Mouse (Mus musculus) forebrain, embryonic 14.5 days (tissue): Measurements from ENCODE around the gene Cntrl. TPM values are rescaled to one million over a fixed set of nuclear protein-coding genes. Genes with fewer than 3 reads are reported as not detected.
A peak's percentile ranks its signal among the peaks of the same experiment; 100 is the strongest.

Source experiments
- ATAC-seq: fragments of 200-750 bp; cut with Nextera tagmentation; 2 replicates; pipeline ENCODE4 v1.8.0; 2017; ENCODE audit warnings: mild to moderate bottlenecking, moderate library complexity
- DNase-seq: peaks from one replicate; pipeline ENCODE4 v3.0.0-alpha.2; 2015; ENCODE audit warnings: low spot score
- H3K27ac ChIP-seq: fragments of 300-500 bp; sonication (generic); 2 replicates; pipeline ENCODE4 v1.5.1; 2014; ENCODE audit warnings: low read depth, mild to moderate bottlenecking, control low read depth, low read length, moderate library complexity
- H3K27me3 ChIP-seq: fragments of 300-500 bp; sonication (generic); replicated peaks from 2 replicates; pipeline ENCODE4 v1.6.1; 2014; ENCODE audit warnings: low read length, control low read depth, mixed read lengths; ENCODE audit not compliant: control insufficient read depth, insufficient read depth
- H3K36me3 ChIP-seq: fragments of 300-500 bp; sonication (generic); 2 replicates; pipeline ENCODE4 v1.6.1; 2014; ENCODE audit warnings: low read length, control low read depth; ENCODE audit not compliant: control insufficient read depth, insufficient read depth
- H3K4me1 ChIP-seq: fragments of 300-500 bp; sonication (generic); 2 replicates; pipeline ENCODE4 v1.6.1; 2014; ENCODE audit warnings: antibody characterized with exemption, low read length, control low read depth; ENCODE audit not compliant: control insufficient read depth, insufficient read depth
- H3K4me2 ChIP-seq: fragments of 300-500 bp; sonication (generic); 2 replicates; pipeline ENCODE4 v1.6.1; 2014; ENCODE audit warnings: mild to moderate bottlenecking, control low read depth, low read length
- H3K4me3 ChIP-seq: fragments of 300-500 bp; sonication (generic); 2 replicates; pipeline ENCODE4 v1.5.1; 2014; ENCODE audit warnings: low read depth, low read length, control low read depth
- H3K9ac ChIP-seq: fragments of 300-500 bp; sonication (generic); 2 replicates; pipeline ENCODE4 v1.6.1; 2014; ENCODE audit warnings: mild to moderate bottlenecking, low read length, control low read depth, moderate library complexity
- H3K9me3 ChIP-seq: fragments of 300-500 bp; sonication (generic); replicated peaks from 2 replicates; pipeline ENCODE4 v1.6.1; 2016; ENCODE audit warnings: low read length, control low read depth, mixed read lengths; ENCODE audit not compliant: control insufficient read depth
- WGBS: fragments of 180-500 bp; shearing (Covaris S2); extraction: QIAGEN DNeasy Blood & Tissue Kit; methylation state at CpG from one replicate; pipeline ENCODE4 v1.1.7; 2014; 5-methylcytosine and 5-hydroxymethylcytosine counted together
- polyA plus RNA-seq: library from polyadenylated mRNA; unstranded; fragments of >200 nt; fragmentation: Nextera tagmentation; extraction: Ambion mirVana; gene quantifications from 2 replicates; pipeline ENCODE4 v1.2.1, GENCODE M21; 2014

The Cntrl gene
- polyA plus RNA-seq, 1 experiment from 2014 or later, result 14.9 TPM

GRCm38 (mm10) chr2:35214881-35215358 lies 105.6 kb downstream of the Cntrl start:
- H3K36me3 ChIP-seq, result no peaks in the 10 kb centered on the region
- no peaks in the 10 kb centered on the region for H3K27me3 ChIP-seq
- no peaks in the 10 kb centered on the region for H3K9me3 ChIP-seq
- no peak overlapping the region for H3K4me3 ChIP-seq
- DNase-seq (peak; percentile 81), ATAC-seq (peak; percentile 81)
- peak overlapping the region; percentile 44 for H3K4me2 ChIP-seq
- H3K9ac ChIP-seq, result no peak overlapping the region
- H3K4me1 ChIP-seq, result no peaks in the 10 kb centered on the region
- H3K27ac ChIP-seq, result no peak overlapping the region; the same call in 1 of the 2 replicates
- WGBS, result 0% methylated on average over 12 of the region's 12 CpGs

- DNase-seq, result peak; percentile 36
- no peak overlapping the region for H3K9ac ChIP-seq
- no peaks in the 10 kb centered on the region for H3K36me3 ChIP-seq
- peak; percentile 18; the same call in 1 of the 2 replicates for ATAC-seq
- H3K4me2 ChIP-seq, result no peak overlapping the region
- no peak overlapping the region for H3K4me3 ChIP-seq
- H3K27me3 ChIP-seq, result no peaks in the 10 kb centered on the region
- WGBS, result 11% methylated on average over 14 of the region's 14 CpGs
- no peaks in the 10 kb centered on the region for H3K9me3 ChIP-seq
- H3K27ac ChIP-seq, result no peak overlapping the region
- H3K4me1 ChIP-seq, result no peaks in the 10 kb centered on the region
Measured at GRCm38 (mm10) chr2:35215363-35215762, 106.1 kb downstream of the Cntrl start.

- no peak for DNase-seq
- Histone ChIP-seq H3K9me3 (no peaks in the 10 kb centered on the region), H3K9ac (no peak overlapping the region), H3K4me1 (no peaks in the 10 kb centered on the region), H3K27ac (no peak overlapping the region), H3K4me3 (no peak overlapping the region), H3K4me2 (no peak overlapping the region), H3K27me3 (no peaks in the 10 kb centered on the region), H3K36me3 (no peaks in the 10 kb centered on the region)
- ATAC-seq, result no peak
- 96% methylated on average over 2 of the region's 2 CpGs for WGBS
Measured at GRCm38 (mm10) chr2:35216701-35217100, 107.4 kb downstream of the Cntrl start.

GRCm38 (mm10) chr2:35218736-35219135 lies 109.4 kb downstream of the Cntrl start:
- Histone ChIP-seq H3K27ac (no peak overlapping the region), H3K9ac (no peak overlapping the region), H3K4me2 (no peak overlapping the region), H3K36me3 (no peaks in the 10 kb centered on the region), H3K27me3 (no peaks in the 10 kb centered on the region), H3K9me3 (no peaks in the 10 kb centered on the region), H3K4me1 (no peaks in the 10 kb centered on the region), H3K4me3 (no peak overlapping the region)
- ATAC-seq, result no peak
- 93% methylated on average over 3 of the region's 3 CpGs for WGBS
- no peak for DNase-seq

GRCm38 (mm10) chr2:35222822-35223391 lies 113.6 kb downstream of the Cntrl start:
- H3K27ac ChIP-seq, result no peak overlapping the region
- no peaks in the 10 kb centered on the region for H3K9me3 ChIP-seq
- 65% methylated on average over 6 of the region's 6 CpGs for WGBS
- no peak overlapping the region for H3K4me3 ChIP-seq
- no peaks in the 10 kb centered on the region for H3K4me1 ChIP-seq
- no peak overlapping the region for H3K4me2 ChIP-seq
- no peaks in the 10 kb centered on the region for H3K36me3 ChIP-seq
- ATAC-seq, result no peak
- no peak overlapping the region for H3K9ac ChIP-seq
- DNase-seq, result no peak
- H3K27me3 ChIP-seq, result no peaks in the 10 kb centered on the region

GRCm38 (mm10) chr2:35224285-35224684 lies 115.0 kb downstream of the Cntrl start:
- H3K4me2 ChIP-seq, result no peak overlapping the region
- H3K27ac ChIP-seq, result no peak overlapping the region
- DNase-seq (no peak), ATAC-seq (no peak)
- H3K4me3 ChIP-seq, result no peak overlapping the region
- no peaks in the 10 kb centered on the region for H3K9me3 ChIP-seq
- WGBS, result 90% methylated on average over 15 of the region's 15 CpGs
- H3K9ac ChIP-seq, result no peak overlapping the region
- no peaks in the 10 kb centered on the region for H3K4me1 ChIP-seq
- no peaks in the 10 kb centered on the region for H3K27me3 ChIP-seq
- H3K36me3 ChIP-seq, result no peaks in the 10 kb centered on the region

- Histone ChIP-seq H3K27me3 (no peaks in the 10 kb centered on the region), H3K27ac (no peak overlapping the region), H3K4me1 (no peaks in the 10 kb centered on the region), H3K4me3 (no peak overlapping the region), H3K9ac (no peak overlapping the region), H3K4me2 (no peak overlapping the region), H3K9me3 (no peaks in the 10 kb centered on the region), H3K36me3 (no peaks in the 10 kb centered on the region)
- DNase-seq (no peak), ATAC-seq (no peak)
- 35% methylated on average over 4 of the region's 4 CpGs for WGBS
Measured at GRCm38 (mm10) chr2:35228145-35228544, 118.9 kb downstream of the Cntrl start.

Other genes with a start within 250 kb of the Cntrl start
- 0.08 and 0.16 TPM in 2 replicates for gene Cutal, start 235.1 kb upstream of the Cntrl start, polyA plus RNA-seq
- 120 and 129 TPM in 2 replicates for gene Psmd5, start 234.5 kb upstream of the Cntrl start, polyA plus RNA-seq
- gene Phf19, start 195.5 kb upstream of the Cntrl start, polyA plus RNA-seq, result 4.7 and 6.2 TPM in 2 replicates
- gene Traf1, start 147.7 kb upstream of the Cntrl start, polyA plus RNA-seq, result 0.42 and 0.76 TPM in 2 replicates
- 0.69 and 1.1 TPM in 2 replicates for gene Hc, start 48.1 kb upstream of the Cntrl start, polyA plus RNA-seq
- 0.12 and 0.27 TPM in 2 replicates for gene AI182371, start 7.9 kb upstream of the Cntrl start, polyA plus RNA-seq
- 349 and 383 TPM in 2 replicates for gene Rab14, start 91.6 kb downstream of the Cntrl start, polyA plus RNA-seq
- gene Gsn, start 146.9 kb downstream of the Cntrl start, polyA plus RNA-seq, result 22.5 and 25.0 TPM in 2 replicates
- 11.0 and 12.4 TPM in 2 replicates for gene Stom, start 227.5 kb downstream of the Cntrl start, polyA plus RNA-seq